Mouse (Mus musculus) stomach, postnatal 0 days (tissue): ENCODE measurements around the gene Abhd14b. TPM values are rescaled to one million over a fixed set of nuclear protein-coding genes. Genes with fewer than 3 reads are reported as not detected.

Experiments used
- ATAC-seq: fragments of 200-750 bp; cut with Nextera tagmentation; 2 replicates; pipeline ENCODE4 v1.8.0; 2017; ENCODE audit not compliant: low FRiP score, low TSS enrichment
- DNase-seq: peaks from one replicate; pipeline ENCODE4 v3.0.0-alpha.2; 2016; ENCODE audit warnings: low spot score
- H3K27ac ChIP-seq: fragments of 300-500 bp; sonication (generic); replicated peaks from 2 replicates; pipeline ENCODE4 v1.5.1; 2014; ENCODE audit warnings: mild to moderate bottlenecking, control low read depth
- H3K27me3 ChIP-seq: fragments of 300-500 bp; sonication (generic); 2 replicates; pipeline ENCODE4 v1.6.1; 2014; ENCODE audit warnings: low read length; ENCODE audit not compliant: control insufficient read depth, insufficient read depth
- H3K36me3 ChIP-seq: fragments of 300-500 bp; sonication (generic); 2 replicates; pipeline ENCODE4 v1.6.1; 2014; ENCODE audit warnings: low read length, mixed read lengths; ENCODE audit not compliant: control insufficient read depth, insufficient read depth
- H3K4me1 ChIP-seq: fragments of 300-500 bp; sonication (generic); replicated peaks from 2 replicates; pipeline ENCODE4 v1.6.1; 2014; ENCODE audit warnings: antibody characterized with exemption; ENCODE audit not compliant: control insufficient read depth, insufficient read depth
- H3K4me2 ChIP-seq: fragments of 300-500 bp; sonication (generic); replicated peaks from 2 replicates; pipeline ENCODE4 v1.6.1; 2014; ENCODE audit warnings: low read depth, mild to moderate bottlenecking, control low read depth, moderate library complexity
- H3K4me3 ChIP-seq: fragments of 300-500 bp; sonication (generic); 2 replicates; pipeline ENCODE4 v1.5.1; 2014; ENCODE audit warnings: low read depth, low read length, control low read depth
- H3K9ac ChIP-seq: fragments of 300-500 bp; sonication (generic); 2 replicates; pipeline ENCODE4 v1.6.1; 2014; ENCODE audit warnings: mild to moderate bottlenecking, low read length, control low read depth, mixed read lengths
- H3K9me3 ChIP-seq: fragments of 300-500 bp; sonication (generic); 2 replicates; pipeline ENCODE4 v1.6.1; 2016; ENCODE audit warnings: low read length; ENCODE audit not compliant: control insufficient read depth
- CTCF ChIP-seq: IDR thresholded peaks from 2 replicates; pipeline ENCODE4 v1.5.1; 2016; ENCODE audit warnings: antibody characterized with exemption, low read depth, mild to moderate bottlenecking, moderate library complexity
- EP300 ChIP-seq: optimal IDR thresholded peaks from 2 replicates; pipeline ENCODE3; 2016; ENCODE audit warnings: antibody characterized with exemption
- WGBS: fragments of 180-500 bp; shearing (Covaris S2); extraction: QIAGEN DNeasy Blood & Tissue Kit; methylation state at CpG from one replicate; pipeline ENCODE4 v1.1.7; 2014; 5-methylcytosine and 5-hydroxymethylcytosine counted together
- polyA plus RNA-seq: library from polyadenylated mRNA; unstranded; fragments of >200 nt; fragmentation: Nextera tagmentation; extraction: Ambion mirVana; gene quantifications from 2 replicates; pipeline ENCODE4 v1.2.1, GENCODE M21; 2015

Abhd14b gene
- polyA plus RNA-seq, 1 experiment from 2014 or later = 39.0 TPM

GRCm38 (mm10) chr9:106412210-106412609 is 35.0 kb upstream of the Abhd14b start:
- H3K27ac ChIP-seq = no peak overlapping the region
- DNase-seq = no peak
- H3K4me2 ChIP-seq = no peak overlapping the region
- no peak overlapping the region for H3K4me3 ChIP-seq
- WGBS = 66% methylated on average over 3 of the region's 3 CpGs
- TF ChIP-seq EP300 (no peak), CTCF (no peak)
- ATAC-seq = no peak
- H3K27me3 ChIP-seq = no peaks in the 10 kb centered on the region
- no peaks in the 10 kb centered on the region for H3K36me3 ChIP-seq
- H3K4me1 ChIP-seq = no peaks in the 10 kb centered on the region
- H3K9me3 ChIP-seq = no peaks in the 10 kb centered on the region
- no peak overlapping the region for H3K9ac ChIP-seq

- ATAC-seq = no peak
- no peak for DNase-seq
- H3K4me1 ChIP-seq = 0 out of 2 replicates have a peak, but pooled peaks cover 2% of the 10 kb centered on the region
- 78% methylated on average over 5 of the region's 5 CpGs for WGBS
- no peak for TF ChIP-seq CTCF
- no peak for TF ChIP-seq EP300
- no peaks in the 10 kb centered on the region for H3K36me3 ChIP-seq
- H3K27ac ChIP-seq = no peak overlapping the region
- H3K4me3 ChIP-seq = no peak overlapping the region
- no peak overlapping the region for H3K4me2 ChIP-seq
- no peaks in the 10 kb centered on the region for H3K27me3 ChIP-seq
- no peak overlapping the region for H3K9ac ChIP-seq
- H3K9me3 ChIP-seq = no peaks in the 10 kb centered on the region
Observed at GRCm38 (mm10) chr9:106413606-106414005, 33.7 kb upstream of the Abhd14b start.

- H3K27me3 ChIP-seq = no peaks in the 10 kb centered on the region
- ATAC-seq = no peak
- DNase-seq = no peak
- no peak overlapping the region for H3K9ac ChIP-seq
- TF ChIP-seq EP300 (no peak), CTCF (no peak)
- H3K36me3 ChIP-seq = no peaks in the 10 kb centered on the region
- no peak overlapping the region for H3K4me2 ChIP-seq
- H3K4me1 ChIP-seq = 0 out of 2 replicates have a peak, but pooled peaks cover 2% of the 10 kb centered on the region
- no peak overlapping the region for H3K4me3 ChIP-seq
- WGBS = 89% methylated on average over 6 of the region's 6 CpGs
- H3K27ac ChIP-seq = no peak overlapping the region
- H3K9me3 ChIP-seq = no peaks in the 10 kb centered on the region
Observed at GRCm38 (mm10) chr9:106416826-106417225, 30.4 kb upstream of the Abhd14b start.

- peak overlapping the region; percentile 59 for H3K4me2 ChIP-seq
- peak overlapping the region; percentile 51 for H3K9ac ChIP-seq
- WGBS = 13% methylated on average over 29 of the region's 29 CpGs
- DNase-seq (peak; percentile 81), ATAC-seq (peak; percentile 68)
- no peaks in the 10 kb centered on the region for H3K9me3 ChIP-seq
- H3K4me3 ChIP-seq = peak overlapping the region; percentile 20
- H3K27me3 ChIP-seq = no peaks in the 10 kb centered on the region
- no peak overlapping the region for H3K27ac ChIP-seq
- H3K4me1 ChIP-seq = 0 out of 2 replicates have a peak, but pooled peaks cover 2% of the 10 kb centered on the region
- no peaks in the 10 kb centered on the region for H3K36me3 ChIP-seq
- TF ChIP-seq CTCF = peak; percentile 63
- no peak for TF ChIP-seq EP300
Observed at GRCm38 (mm10) chr9:106417841-106418625, 29.2 kb upstream of the Abhd14b start.

- H3K4me3 ChIP-seq = no peak overlapping the region
- ATAC-seq (no peak), DNase-seq (no peak)
- TF ChIP-seq CTCF = no peak
- TF ChIP-seq EP300 = no peak
- 0 out of 2 replicates have a peak, but pooled peaks cover 2% of the 10 kb centered on the region for H3K4me1 ChIP-seq
- no peaks in the 10 kb centered on the region for H3K36me3 ChIP-seq
- no peaks in the 10 kb centered on the region for H3K9me3 ChIP-seq
- H3K4me2 ChIP-seq = no peak overlapping the region
- H3K27ac ChIP-seq = no peak overlapping the region
- H3K27me3 ChIP-seq = no peaks in the 10 kb centered on the region
- 0% methylated on average over 2 of the region's 2 CpGs for WGBS
- H3K9ac ChIP-seq = peak overlapping the region; percentile 27; the same call in 1 of the 2 replicates
Observed at GRCm38 (mm10) chr9:106420608-106421007, 26.7 kb upstream of the Abhd14b start.
